Mouse (Mus musculus) small intestine, adult 2 months (tissue): ENCODE results near the gene F2rl2.

Experiments used
- CTCF ChIP-seq: fragments of 200-500 bp; IDR thresholded peaks from 2 replicates; pipeline ENCODE4 v1.5.1; 2012; ENCODE audit warnings: low read depth, mild to moderate bottlenecking, control low read depth, inconsistent platforms, low read length, moderate library complexity, mixed read lengths; ENCODE audit not compliant: insufficient replicate concordance, insufficient read length; ENCODE audit errors: extremely low read depth
- POLR2A ChIP-seq: fragments of 200-500 bp; IDR thresholded peaks from 2 replicates; pipeline ENCODE4 v1.6.1; 2012; ENCODE audit warnings: low read depth, mild to moderate bottlenecking, control low read depth, inconsistent platforms, low read length, moderate library complexity

DNA sequence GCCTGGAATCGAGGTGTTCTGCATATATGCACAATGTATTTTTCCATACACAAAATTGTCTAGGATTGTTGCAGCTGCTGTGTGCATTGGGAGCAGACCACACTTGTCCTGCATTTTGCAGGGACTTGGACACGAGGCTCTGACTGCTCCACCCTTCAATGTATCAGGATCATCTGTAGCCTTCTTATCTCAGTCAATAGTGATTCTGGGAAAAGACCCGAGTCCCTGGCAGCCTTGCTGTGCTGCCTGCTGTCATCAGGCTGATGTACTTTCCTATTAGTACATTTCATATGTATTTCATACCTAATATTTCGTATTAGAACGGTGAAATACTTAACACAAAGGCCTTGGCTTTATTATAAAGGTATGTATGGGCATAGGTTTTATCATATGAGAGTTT, 26.1 kb upstream of the F2rl2 start:
- no peak for TF ChIP-seq CTCF
- no peak for TF ChIP-seq POLR2A
